Mouse (Mus musculus): ENCODE data around the gene Arhgap8.
A peak's percentile ranks its signal among the peaks of the same experiment; 100 is the strongest.
"Not testable (repeated sequence)": the region's sequence is repeated elsewhere in the genome, so short reads cannot be mapped to it uniquely, and the experiment has no call there.

The Arhgap8 gene

DNA sequence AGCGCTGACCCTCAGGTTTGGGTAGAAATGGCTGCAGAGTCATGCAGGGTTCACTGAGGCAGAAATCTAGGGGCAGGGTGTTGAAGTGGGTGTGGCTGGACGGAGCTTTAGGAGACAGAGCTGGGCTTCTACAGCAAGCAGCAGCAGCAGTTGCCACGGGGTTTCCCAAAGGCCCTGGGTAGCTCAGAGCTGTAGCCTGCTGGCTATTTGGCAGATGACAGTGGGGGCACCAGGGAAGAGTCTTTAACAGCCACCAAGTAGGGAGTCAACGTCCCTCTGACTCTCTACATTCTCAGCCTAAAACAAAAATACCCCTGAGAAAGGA is 12.5 kb downstream of the Arhgap8 start:
- DNase-seq (ENCODE audit: low read depth, low spot score), result no peak

DNA sequence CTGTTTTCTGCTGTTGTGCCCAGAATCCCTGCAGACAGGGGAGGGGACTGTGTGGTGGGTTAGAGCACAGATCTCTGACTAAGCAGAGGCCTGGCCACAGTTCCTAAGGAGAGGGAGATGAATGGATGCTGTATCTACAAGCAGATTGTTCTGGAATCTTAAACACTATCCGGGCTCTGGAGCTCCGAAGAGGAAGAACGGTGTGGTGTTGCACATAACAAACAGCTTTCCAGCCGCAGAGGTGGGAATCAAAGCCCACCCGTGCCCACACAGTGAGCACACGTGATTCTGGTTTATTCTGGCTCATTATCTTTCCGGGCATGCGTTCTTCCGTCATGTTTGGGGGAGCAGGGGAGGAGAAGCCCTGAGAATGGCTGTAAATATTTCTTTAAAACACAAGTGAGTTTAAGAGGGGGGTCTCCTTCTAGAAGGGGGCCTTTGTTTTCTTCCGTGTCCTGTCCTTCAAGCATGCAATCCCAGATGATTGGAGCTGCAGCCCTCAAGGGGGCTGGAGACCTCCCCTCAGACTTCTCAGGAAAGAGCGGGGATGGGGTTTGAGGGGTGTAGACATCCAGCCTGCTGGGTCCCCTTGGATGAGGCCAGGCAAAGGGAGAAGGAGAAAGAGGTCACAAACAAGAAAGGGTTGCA is 16.6 kb downstream of the Arhgap8 start:
- no peak for DNase-seq (ENCODE audit: low read depth, low spot score)

DNA sequence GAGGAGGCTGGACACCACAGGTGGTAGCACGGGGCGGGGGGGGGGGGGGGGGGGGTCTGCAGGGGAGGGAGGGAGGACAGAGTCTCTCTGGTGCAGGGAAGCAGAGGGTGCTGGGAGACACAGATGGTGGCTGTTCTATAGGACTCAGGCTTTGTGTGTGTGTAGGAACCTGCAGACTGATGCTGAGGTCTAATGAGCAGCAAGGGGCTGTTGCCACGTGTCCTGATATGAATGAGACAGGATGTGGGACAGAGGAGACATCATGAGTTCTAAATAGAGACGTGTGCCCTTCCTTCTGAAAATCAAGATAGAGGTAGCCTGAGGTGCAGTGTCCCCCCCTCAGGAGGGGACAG is 17.1 kb downstream of the Arhgap8 start:
- DNase-seq (ENCODE audit: low read depth, low spot score), result no peak

DNA sequence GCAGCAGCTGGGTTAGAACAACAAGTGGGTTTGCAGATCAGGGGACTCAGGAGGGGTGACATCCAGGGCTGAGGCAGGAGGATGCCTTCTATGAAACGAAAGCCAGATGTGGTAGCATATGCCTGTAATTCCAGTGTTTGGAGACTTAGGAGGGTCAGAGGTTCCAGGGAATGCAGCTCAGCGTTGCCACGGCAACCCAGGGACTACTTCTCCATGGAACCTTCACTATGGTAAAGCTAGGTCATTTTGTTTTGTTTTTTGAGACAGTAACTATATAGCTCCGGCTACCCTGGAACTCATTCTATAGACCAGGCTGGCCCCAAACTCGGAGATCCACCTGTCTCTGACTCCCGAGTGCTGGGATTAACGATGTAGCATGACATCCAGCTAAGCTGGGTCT is 18.4 kb downstream of the Arhgap8 start:
- DNase-seq (ENCODE audit: low read depth, low spot score), result no peak

DNA sequence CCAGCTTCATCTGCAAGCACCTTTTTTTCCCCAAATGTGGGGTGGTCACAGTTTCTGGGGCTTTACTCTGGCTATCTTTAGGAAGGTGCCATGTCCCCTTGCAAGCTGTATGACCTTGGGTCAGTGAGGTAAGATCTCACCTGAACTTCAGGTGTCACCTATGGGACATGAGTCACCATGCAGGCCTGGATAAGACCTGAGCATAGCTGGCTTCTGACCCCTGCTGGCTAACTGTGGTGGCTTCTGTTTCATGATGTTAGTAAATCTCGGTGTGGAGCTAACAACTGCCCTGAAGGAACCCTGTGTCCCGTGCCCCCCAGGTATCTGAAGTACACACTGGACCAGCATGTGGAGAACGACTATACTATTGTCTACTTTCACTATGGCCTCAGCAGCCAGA is 21.7 kb downstream of the Arhgap8 start:
- no peak for DNase-seq (ENCODE audit: low read depth, low spot score)

DNA sequence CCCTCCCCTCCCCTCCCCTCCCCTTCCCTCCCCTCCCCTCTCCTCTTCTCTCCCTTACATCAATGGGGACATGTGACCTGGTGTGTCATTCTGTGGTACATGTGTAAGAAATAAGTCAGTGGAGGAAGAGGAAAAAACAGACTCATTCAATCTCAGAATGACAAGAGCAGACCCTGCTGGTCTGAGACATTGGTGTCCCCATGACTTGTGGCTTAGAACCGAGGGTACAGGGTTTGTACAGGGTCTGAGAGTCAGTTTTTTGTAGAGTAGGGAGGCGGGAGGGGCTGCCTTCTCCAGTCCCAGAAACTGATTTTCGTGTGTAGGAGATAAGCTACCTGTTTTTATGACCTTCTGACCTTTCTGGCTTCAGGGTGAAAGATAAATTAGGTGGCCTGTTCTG is 23.5 kb downstream of the Arhgap8 start:
- no peak for DNase-seq (ENCODE audit: low read depth, low spot score)

DNA sequence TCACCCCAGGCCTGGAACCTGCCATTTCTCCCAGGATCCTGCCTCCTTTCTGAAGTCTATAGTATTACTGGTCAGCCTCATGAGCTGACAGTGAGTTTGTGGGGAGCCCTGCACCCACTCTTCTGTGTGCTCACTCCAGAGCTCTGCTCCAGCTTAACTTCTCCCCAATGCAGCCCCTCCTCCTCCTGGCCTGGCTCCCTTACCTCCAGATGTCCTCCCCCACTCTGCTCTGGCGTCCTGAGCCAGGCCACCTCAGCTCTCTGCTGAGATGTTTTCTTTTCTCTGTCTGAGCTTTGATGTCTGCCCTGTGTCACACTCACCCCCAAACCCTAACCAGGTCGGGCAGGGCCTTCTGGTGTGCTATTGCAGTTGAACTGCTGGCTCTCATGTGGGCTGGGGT is 24.5 kb downstream of the Arhgap8 start:
- no peak for DNase-seq (ENCODE audit: low read depth, low spot score)

DNA sequence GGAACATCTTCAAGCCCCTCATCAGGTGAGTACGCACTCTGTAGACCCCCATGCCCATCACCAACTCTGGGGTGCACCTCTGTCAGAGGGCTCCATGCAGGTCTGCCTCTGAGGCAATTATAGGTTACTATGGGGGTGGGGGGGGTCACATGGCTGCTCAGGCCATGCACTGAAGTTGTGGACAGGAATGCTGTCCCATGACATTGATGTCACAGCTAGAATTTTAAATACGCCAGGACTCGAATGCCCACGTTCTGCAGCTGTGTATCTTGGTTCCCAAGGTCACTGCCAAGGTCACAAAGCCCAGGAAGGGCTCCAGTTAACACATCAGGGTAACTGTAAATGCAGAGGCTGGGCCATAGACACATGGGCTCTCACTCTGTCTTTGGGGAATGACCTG is 26.0 kb downstream of the Arhgap8 start:
- DNase-seq (ENCODE audit: low read depth, low spot score), result no peak

DNA sequence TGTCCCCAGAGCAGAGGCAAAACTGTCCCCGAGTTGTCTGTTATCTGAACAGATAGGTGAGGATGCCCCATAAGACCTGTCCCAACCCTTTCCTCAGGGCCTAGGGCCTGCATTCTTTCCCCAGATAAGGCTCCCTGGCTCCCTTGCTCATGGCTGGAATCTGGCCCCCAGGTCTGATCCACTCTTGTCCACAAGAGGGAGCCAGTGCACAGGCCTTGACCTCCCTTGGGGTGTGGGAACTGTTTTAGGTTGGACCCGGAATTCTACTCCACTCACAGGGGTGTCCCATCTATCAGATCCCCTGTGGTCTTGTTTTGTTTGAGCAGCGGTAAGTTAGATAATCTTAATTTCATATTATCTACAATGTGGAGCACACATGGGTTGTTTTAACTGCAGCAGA is 35.1 kb downstream of the Arhgap8 start:
- DNase-seq (ENCODE audit: low read depth, low spot score), result peak; percentile 70

DNA sequence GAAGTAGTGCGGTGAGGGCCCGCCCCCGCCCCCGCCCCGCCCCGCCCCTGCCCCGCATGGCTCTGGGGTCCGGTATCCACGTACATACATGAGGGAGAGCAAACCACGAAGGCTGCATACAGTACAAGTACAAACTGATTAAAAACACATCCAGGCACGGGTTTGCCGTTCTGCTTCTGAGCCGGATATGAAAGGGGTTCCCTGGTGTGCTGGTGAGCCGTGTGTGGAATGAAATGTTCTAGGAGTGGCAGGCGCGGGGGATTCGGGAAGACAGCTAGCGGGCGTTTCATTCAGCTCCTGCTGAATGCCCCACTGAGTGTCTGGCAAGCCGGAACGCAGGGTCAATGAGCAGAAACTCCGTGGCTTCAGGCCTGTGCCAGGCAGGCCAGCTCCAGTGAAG is 36.6 kb downstream of the Arhgap8 start:
- DNase-seq (ENCODE audit: low read depth, low spot score), result no peak

DNA sequence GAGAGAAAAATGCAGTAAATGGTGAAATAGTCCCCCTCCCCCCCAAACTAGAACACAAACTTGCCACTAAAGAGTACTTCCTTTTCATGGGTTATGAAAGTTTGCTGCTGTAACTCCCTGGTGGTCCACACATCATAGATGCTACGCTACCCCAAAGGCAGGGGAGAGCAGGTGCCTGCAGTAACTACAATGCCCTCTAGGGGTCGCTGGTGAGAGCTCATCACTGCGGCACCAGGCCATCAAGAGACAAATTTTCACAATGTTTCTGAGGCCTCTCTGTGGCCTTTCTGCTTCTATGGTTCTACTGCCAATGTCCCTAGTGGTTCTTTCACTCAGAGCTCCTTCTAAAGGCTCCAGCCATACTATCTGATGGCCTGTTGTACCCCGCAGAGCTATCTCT is 38.6 kb downstream of the Arhgap8 start:
- no peak for DNase-seq (ENCODE audit: low read depth, low spot score)

DNA sequence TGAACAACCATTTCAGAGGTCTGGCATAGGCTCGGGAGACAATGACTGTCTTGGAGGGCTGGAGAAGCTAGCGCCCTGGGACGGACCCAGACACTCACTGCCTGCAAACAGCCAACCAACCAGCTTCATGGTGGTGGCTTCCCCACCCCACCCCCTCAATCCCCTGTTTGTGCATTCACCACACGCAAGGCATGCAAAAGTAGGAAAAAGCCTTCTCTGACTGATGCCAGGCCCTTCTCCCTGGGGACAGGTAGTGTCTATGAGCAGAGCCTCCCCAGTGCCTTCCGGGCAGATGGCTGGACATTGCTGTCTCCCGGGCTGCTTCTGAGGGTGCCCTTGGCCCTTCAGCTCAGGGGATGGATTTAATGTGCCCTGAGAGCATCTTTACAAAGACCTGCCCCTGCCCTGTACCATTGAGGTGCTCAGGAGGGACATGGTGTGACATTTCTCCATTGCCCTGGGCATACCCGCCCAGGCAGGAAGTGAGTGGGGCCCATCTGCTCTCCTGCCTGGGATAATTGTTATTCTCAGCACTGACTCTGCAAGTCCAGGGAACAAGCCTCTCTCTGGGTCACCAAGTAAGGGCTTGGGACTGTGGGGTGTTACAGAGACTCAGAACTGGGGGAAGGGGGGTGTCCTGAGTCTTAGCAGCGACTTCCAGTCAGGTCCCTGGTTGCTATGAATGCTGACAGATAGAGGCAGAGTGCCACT is 43.0 kb downstream of the Arhgap8 start:
- no peak for DNase-seq (ENCODE audit: low read depth, low spot score)

DNA sequence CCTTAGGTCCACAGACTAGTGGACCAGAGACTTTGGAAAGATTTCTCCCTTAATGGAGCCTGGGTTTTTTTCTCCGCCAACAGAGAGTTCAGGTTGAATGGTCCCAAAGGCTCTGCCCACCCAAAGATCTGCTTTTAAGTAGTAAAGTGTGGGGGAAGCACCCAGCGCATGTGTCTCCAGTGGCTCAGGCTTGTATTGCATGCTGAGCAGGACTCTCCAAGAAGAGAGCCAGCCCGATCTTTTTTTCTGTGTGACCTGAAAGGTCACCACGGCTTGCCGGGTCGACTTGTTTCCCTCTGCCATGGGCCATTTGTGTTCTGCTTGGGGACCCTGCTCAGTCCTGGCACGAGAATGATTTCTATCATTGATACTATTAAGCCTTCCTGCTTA is 43.6 kb downstream of the Arhgap8 start:
- DNase-seq (ENCODE audit: low read depth, low spot score), result no peak

DNA sequence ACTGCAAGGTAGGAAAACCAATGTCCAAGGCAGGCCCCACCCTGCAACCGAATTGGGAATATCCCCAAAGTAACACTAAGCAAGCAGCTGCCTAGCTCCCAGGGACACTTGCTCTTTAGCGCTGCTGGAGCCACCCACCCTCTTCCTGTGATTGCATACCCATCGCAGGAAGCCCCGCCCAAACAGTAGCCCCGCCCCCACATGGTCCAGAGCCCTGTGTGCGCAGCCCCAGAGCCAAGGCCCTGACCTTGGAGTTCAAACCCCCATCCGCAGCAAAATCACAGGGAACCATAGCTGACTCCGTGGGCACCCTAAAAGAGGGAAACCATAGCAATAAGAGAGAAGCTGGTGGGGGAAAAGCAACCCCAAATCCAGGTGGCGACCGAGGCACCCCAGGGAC is 46.8 kb downstream of the Arhgap8 start:
- DNase-seq (ENCODE audit: low read depth, low spot score), result no peak

DNA sequence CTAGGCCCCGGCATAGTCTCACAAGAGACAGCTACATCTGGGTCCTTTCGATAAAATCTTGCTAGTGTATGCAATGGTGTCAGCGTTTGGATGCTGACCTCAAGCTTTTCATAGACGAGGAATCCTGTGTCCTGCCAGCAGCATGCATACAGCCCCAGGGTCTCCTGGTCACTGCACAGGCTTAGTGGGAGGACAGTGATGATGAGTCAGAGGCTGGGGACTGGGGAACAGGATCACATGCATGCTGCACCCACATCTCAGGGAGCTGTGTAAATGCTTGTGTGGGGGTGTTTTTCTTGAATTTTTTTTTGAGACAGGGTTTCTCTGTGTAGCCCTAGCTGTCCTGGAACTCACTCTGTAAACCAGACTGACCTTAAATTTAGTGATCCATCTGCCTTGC is 48.7 kb downstream of the Arhgap8 start:
- DNase-seq (ENCODE audit: low read depth, low spot score), result not testable (repeated sequence)

DNA sequence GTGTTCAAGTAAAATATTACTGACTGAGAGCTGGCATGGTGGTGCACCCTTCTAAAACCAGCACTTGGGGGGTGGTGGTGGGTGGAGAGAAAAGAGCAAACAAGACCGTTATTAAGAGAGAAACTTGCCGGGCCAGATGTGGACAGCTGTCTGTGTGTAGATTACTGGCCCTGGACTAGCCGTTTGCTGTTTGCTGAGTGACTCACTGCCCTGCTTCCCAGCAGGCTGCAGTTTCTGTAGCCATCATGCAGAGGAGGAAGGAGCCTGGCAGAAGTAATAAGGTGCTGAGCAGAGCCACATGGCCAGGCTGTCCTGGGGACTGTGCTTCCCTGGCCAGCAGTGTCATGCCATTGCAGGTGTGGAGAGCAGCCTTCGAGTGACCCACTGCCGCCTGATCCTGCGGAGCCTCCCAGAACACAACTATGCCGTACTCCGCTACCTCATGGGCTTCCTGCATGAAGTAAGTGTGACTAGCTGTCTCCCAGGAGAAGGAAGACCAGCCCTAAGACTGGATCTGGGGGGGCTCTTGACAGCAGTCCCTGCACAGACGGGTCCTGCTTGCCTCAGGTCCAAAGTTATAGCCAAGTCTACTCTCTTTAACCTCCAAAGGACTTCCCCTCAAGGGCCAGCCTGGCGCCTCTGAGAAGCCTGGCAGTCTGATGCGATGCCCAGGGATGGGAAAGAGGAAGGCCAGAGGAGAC is 49.9 kb downstream of the Arhgap8 start:
- DNase-seq (ENCODE audit: low read depth, low spot score), result no peak

DNA sequence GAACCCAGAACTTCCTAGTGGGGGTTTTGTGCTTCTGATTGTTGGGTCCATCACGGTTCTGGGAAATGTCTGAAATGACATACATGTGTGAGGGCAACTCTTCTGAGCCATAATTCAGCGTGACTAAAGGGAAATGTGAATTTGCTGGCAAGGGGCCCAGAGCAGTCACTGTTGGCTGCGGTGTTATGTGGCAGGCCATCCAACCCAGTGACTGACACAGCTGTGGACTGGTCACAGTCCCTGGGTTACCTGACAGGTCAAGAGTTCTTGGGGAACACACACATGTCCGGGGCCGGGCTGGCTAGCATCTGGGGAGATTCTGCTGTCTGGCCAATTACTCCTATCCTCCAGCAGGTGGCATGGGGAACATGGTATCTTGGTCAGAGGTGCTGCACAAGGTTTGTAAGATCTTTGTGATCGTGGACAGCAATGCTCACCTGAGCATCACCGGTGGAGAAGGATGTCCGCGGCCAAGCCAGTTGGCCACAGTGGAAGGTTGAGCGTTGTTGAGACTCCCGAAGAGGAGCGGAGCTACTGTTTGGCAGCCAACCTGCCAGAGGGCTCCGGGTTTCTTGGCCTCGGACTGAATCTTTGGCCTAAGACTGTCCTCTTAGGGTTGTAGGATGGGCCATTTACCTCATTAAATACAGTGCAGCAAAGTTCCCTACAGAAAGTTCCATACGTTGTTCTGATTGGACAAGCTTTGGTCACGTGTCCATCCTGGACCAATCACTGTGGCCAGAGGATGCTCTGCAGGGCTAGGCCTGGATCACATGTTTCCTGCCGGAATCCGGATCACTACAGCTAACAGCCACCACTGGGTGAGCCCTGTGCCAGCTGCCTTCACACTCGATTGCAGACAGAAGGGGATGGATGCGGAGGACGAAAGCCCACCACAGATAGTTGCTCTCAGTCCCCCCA is 52.6 kb downstream of the Arhgap8 start:
- peak; percentile 25 for DNase-seq (ENCODE audit: low read depth, low spot score)

DNA sequence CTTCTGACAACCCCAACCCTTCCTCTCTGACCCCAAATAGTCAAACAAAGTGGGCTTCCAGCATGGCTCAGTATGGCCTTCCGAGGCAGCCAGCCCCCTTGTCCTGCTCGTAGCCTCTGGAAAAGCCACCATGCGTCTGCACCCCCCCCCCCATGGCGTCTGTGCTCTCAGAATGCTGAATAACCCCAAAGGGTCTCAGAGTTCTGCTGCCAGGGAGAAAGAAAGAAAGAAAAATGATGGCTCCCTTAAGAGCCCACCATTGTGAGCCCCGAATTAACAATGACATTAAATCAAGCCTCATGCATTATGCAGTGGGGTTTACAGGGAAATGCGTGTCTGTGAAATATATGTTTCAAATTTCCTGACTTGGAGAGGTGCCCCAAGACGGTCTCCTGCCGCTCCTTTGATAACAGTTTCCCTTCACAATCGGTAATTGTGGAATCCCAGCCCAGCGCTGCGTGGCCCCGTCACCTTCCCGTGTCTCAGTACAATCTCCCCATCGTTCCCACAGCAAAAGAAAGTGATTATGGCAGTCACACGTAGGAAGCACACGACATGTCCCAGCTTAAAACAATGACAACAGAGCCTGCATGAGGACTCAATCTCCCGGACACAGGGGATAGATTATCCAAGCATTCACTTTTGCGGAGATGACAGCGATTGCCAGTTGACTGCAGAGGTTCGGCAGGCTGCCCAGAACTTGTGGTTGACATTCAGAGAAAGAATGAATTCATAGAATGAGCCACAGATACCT is 55.7 kb downstream of the Arhgap8 start:
- no peak for DNase-seq (ENCODE audit: low read depth, low spot score)

DNA sequence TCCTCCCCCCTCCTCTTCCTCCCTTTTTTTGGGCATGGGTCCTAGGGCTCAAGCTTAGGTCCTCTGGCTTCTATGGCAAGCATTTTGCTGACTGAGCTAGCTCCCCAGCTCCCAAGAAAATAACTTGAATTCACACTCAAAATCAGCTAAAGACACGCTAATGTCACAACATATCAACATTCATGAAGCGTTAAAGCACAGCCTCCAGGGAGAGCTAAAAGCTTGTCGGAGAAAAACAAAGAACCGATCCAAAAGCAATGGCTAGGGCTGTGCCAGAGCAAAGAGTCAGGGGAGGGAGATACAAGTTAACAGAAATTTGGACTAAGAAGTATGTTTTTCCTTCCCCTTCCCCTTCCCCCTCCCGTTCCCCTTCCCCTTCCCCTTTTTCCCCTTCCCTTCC is 58.7 kb downstream of the Arhgap8 start:
- DNase-seq (ENCODE audit: low read depth, low spot score), result no peak

DNA sequence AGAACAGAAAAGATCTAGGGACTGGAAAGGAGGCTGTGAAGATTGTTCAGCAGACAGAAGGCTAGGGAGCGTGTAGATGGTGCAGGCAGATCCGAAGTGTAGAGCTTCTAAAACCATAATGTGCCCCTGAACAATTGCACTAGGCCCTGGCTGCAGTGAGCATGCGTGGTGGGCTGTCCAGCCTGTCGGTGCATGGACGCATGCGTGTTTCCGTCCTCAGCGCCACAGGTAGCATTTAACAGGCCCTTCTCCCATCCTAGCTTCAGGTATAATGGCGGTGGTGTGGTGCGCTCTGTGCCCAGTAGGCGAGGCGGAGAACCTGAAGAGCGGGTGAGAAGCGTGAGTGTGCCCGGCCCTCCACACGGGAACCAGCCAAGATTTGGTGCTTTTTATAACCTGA is 65.0 kb downstream of the Arhgap8 start:
- no peak for DNase-seq (ENCODE audit: low read depth, low spot score)

DNA sequence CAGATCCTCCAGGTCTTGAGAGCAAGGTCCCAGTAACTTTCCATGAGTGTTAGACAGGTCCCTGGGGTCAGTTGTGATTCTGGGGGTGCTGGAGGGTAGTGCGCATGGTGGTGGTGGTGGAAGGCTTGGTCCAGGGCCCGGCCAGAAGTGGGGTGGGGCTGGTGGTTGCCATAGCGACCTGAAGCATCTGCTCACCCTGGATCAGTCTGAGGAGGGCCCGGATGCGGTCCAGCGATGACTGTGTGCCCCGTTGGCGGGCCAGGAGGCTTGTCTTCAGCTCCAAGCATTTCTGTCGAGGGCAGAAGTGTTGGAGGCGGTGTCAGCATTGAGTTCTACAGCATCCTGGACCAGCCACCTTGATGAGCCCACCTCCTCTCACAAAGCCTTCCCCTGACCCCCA is 67.3 kb downstream of the Arhgap8 start:
- no peak for DNase-seq (ENCODE audit: low read depth, low spot score)

DNA sequence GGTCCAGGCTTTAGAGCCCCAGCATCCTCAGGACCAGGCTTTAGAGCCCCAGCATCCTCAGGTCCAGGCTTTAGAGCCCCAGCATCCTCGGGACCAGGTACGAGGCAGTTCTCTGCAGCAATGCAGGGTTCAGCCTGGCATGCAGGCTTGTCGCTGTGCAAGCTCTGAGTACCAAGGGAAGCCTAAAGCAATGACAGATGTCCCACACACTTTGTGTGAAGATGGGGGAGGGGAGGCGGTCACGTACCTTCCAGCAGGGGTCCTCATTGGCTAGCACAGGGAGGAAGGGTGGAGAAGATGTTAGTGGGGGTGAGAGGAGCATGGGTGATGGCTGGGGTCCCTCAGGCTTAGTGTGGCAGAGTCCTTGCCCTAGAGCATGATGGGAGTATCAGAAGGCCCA is 73.8 kb downstream of the Arhgap8 start:
- DNase-seq (ENCODE audit: low read depth, low spot score), result no peak

All from retina, postnatal 7 days (tissue).